Mouse (Mus musculus): ENCODE measurements at regions not wholly inside any gene's neighbourhood (a gene's known extent, or its start where the extent isn't known, plus 50 kb on each side); places are given as distances from the start of the nearest gene placed in this dataset.

DNA sequence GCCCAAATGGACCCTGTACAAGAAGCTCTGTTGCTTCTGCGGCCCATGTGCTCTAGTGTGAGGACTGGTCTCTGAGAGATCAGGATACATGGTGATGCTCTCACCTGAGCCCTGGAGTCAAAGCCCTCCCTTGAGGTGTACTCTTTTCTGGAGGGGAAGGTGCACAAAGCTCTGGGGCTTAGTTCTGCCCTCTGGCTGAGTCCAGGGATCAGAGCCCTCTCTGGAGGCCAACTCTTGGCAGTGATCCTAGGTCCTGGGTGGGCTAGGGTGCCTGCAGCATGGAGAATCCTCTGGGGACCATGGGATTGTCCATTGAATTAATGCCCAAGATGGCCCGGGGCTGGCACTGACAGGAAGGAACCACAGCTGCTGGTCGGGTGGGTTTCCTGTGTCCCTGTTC, 209.0 kb upstream of the Manea start:
- Histone ChIP-seq H3K27ac (replicated peaks; ENCODE audit: low read depth, low read length) (no peak overlapping the region), H3K9ac (ENCODE audit: low read depth, low read length, severe bottlenecking) (no peak overlapping the region), H3K4me1 (ENCODE audit: control insufficient read depth, insufficient read depth, low read length) (no peaks in the 10 kb centered on the region)

DNA sequence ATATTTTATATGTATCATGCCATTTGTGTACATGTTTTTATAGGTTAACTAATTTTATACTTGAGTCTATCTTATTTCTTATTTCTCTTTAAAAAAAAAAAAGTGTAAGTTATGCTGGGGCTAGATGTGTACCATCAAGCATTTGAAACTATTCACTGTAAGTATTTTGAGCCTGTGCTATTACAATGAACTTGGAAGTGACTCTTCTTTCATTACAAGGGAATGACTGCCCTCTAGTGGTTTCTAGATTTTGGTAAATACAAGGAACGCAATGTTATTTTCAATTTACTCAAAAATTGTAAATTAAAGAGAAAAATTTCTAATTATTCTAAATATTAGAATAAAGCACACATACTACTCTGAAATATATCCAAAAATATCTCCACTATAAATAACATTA, 197.1 kb upstream of the Manea start:
- WGBS: 49% methylated on average over 1 of the region's 1 CpGs
- peak; percentile 74 for DNase-seq (ENCODE audit: low spot score)
- ATAC-seq (ENCODE audit: low FRiP score, low read depth): no peak
- Histone ChIP-seq H3K9ac (ENCODE audit: low read depth, low read length, severe bottlenecking) (no peak overlapping the region), H3K27ac (replicated peaks; ENCODE audit: low read depth, low read length) (no peak overlapping the region), H3K4me1 (ENCODE audit: control insufficient read depth, insufficient read depth, low read length) (no peaks in the 10 kb centered on the region), H3K9me3 (ENCODE audit: control insufficient read depth, low read length) (no peaks in the 10 kb centered on the region), H3K4me3 (replicated peaks; ENCODE audit: low read length) (no peak overlapping the region), H3K36me3 (ENCODE audit: control insufficient read depth, insufficient read depth, low read length) (no peaks in the 10 kb centered on the region), H3K4me2 (replicated peaks; ENCODE audit: low read depth, low read length, severe bottlenecking) (no peak overlapping the region), H3K27me3 (ENCODE audit: control insufficient read depth, insufficient read depth, low read length) (no peaks in the 10 kb centered on the region)
- no peak for TF ChIP-seq POLR2A (IDR thresholded peaks at IDR 0.05; ENCODE audit: borderline replicate concordance, extremely low read depth, insufficient read depth, insufficient read length)

More for the DNA sequence above, 209.0 kb upstream of the Manea start:
- ATAC-seq (ENCODE audit: low FRiP score, low read depth) (no peak), DNase-seq (ENCODE audit: low spot score) (no peak)
- WGBS: 97% methylated on average over 3 of the region's 3 CpGs
- H3K4me3 ChIP-seq (replicated peaks; ENCODE audit: low read length): no peak overlapping the region
- no peaks in the 10 kb centered on the region for H3K27me3 ChIP-seq (ENCODE audit: control insufficient read depth, insufficient read depth, low read length)
- no peaks in the 10 kb centered on the region for H3K36me3 ChIP-seq (ENCODE audit: control insufficient read depth, insufficient read depth, low read length)
- no peak overlapping the region for H3K4me2 ChIP-seq (replicated peaks; ENCODE audit: low read depth, low read length, severe bottlenecking)
- H3K9me3 ChIP-seq (ENCODE audit: control insufficient read depth, low read length): no peaks in the 10 kb centered on the region
- TF ChIP-seq POLR2A (IDR thresholded peaks at IDR 0.05; ENCODE audit: borderline replicate concordance, extremely low read depth, insufficient read depth, insufficient read length): no peak

DNA sequence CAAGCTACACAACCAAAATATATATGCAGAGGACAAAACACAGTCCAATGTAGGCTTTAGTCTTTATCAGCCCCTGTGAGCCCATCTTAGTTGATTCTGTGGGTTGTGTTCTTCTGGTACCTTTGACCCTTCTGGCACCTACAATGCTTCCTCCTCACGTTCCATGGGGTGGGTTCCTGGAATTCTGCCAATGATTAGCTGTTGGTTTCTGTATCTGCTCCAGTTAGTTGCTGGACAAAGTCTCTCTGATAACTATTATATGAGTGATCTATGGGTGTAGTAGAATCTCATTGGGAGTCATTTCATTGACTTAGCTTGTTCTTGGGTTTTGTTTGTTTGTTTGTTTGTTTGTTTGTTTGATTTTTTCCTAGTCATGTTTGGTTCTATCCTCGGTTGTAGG, 195.8 kb upstream of the Manea start:
- Histone ChIP-seq H3K9me3 (ENCODE audit: control insufficient read depth, low read length) (no peaks in the 10 kb centered on the region), H3K4me1 (ENCODE audit: control insufficient read depth, insufficient read depth, low read length) (no peaks in the 10 kb centered on the region), H3K36me3 (ENCODE audit: control insufficient read depth, insufficient read depth, low read length) (no peaks in the 10 kb centered on the region), H3K27me3 (ENCODE audit: control insufficient read depth, insufficient read depth, low read length) (no peaks in the 10 kb centered on the region), H3K9ac (ENCODE audit: low read depth, low read length, severe bottlenecking) (no peak overlapping the region), H3K27ac (replicated peaks; ENCODE audit: low read depth, low read length) (no peak overlapping the region), H3K4me2 (replicated peaks; ENCODE audit: low read depth, low read length, severe bottlenecking) (no peak overlapping the region), H3K4me3 (replicated peaks; ENCODE audit: low read length) (no peak overlapping the region)
- ATAC-seq (ENCODE audit: low FRiP score, low read depth) (no peak), DNase-seq (ENCODE audit: low spot score) (no peak)
- no peak for TF ChIP-seq POLR2A (IDR thresholded peaks at IDR 0.05; ENCODE audit: borderline replicate concordance, extremely low read depth, insufficient read depth, insufficient read length)
- WGBS: 55% methylated on average over 2 of the region's 2 CpGs

DNA sequence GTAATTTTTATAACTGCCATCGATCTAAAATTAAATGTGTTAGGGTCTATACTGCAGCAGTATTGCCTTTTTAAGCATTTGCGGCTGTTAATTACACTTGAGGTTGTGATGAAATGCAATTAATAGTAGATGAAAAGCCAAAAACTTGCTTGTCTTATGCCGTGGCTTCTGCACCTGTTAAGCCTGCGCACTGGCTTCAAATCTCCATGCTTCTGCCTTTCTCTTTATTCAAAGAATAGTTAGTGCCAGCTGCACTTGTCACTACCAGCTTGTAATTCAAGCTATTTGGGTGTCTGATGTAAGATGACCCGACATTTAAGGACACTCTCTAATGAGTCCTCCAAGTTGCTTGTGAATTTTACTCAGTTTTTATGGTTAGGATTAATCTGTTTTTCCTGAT, 161.3 kb upstream of the Manea start:
- Histone ChIP-seq H3K27ac (replicated peaks; ENCODE audit: low read depth, low read length) (no peak overlapping the region), H3K4me1 (ENCODE audit: control insufficient read depth, insufficient read depth, low read length) (no peaks in the 10 kb centered on the region), H3K9me3 (ENCODE audit: control insufficient read depth, low read length) (no peaks in the 10 kb centered on the region), H3K36me3 (ENCODE audit: control insufficient read depth, insufficient read depth, low read length) (no peaks in the 10 kb centered on the region), H3K4me3 (replicated peaks; ENCODE audit: low read length) (no peak overlapping the region), H3K27me3 (ENCODE audit: control insufficient read depth, insufficient read depth, low read length) (no peaks in the 10 kb centered on the region), H3K4me2 (replicated peaks; ENCODE audit: low read depth, low read length, severe bottlenecking) (no peak overlapping the region), H3K9ac (ENCODE audit: low read depth, low read length, severe bottlenecking) (no peak overlapping the region)
- no peak for TF ChIP-seq POLR2A (IDR thresholded peaks at IDR 0.05; ENCODE audit: borderline replicate concordance, extremely low read depth, insufficient read depth, insufficient read length)
- ATAC-seq (ENCODE audit: low FRiP score, low read depth) (no peak), DNase-seq (ENCODE audit: low spot score) (no peak)
- 79% methylated on average over 5 of the region's 5 CpGs for WGBS

DNA sequence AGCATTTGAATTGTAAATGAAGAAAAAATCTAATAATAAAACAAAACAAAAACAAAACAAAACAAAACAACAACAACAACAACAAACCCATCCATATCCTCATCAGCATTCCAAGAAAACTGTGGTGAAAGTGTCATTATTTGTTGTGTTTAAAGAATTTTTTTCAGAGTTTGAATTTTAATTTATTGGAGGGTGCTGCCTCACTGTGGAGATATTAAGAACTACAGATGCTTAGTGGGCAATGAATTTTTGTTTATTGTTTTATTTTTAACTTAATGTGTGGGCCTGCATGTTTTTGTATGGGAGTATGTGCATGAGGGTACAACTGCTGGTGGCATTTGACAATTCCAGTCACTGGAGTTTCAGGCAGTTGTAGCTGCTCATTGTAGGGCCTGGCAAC, 147.6 kb upstream of the Manea start:
- Histone ChIP-seq H3K36me3 (ENCODE audit: control insufficient read depth, insufficient read depth, low read length) (no peaks in the 10 kb centered on the region), H3K4me2 (replicated peaks; ENCODE audit: low read depth, low read length, severe bottlenecking) (no peak overlapping the region), H3K27me3 (ENCODE audit: control insufficient read depth, insufficient read depth, low read length) (no peaks in the 10 kb centered on the region), H3K9ac (ENCODE audit: low read depth, low read length, severe bottlenecking) (no peak overlapping the region), H3K9me3 (ENCODE audit: control insufficient read depth, low read length) (no peaks in the 10 kb centered on the region), H3K4me3 (replicated peaks; ENCODE audit: low read length) (no peak overlapping the region), H3K4me1 (ENCODE audit: control insufficient read depth, insufficient read depth, low read length) (no peaks in the 10 kb centered on the region), H3K27ac (replicated peaks; ENCODE audit: low read depth, low read length) (no peak overlapping the region)
- DNase-seq (ENCODE audit: low spot score) (no peak), ATAC-seq (ENCODE audit: low FRiP score, low read depth) (no peak)
- no peak for TF ChIP-seq POLR2A (IDR thresholded peaks at IDR 0.05; ENCODE audit: borderline replicate concordance, extremely low read depth, insufficient read depth, insufficient read length)

DNA sequence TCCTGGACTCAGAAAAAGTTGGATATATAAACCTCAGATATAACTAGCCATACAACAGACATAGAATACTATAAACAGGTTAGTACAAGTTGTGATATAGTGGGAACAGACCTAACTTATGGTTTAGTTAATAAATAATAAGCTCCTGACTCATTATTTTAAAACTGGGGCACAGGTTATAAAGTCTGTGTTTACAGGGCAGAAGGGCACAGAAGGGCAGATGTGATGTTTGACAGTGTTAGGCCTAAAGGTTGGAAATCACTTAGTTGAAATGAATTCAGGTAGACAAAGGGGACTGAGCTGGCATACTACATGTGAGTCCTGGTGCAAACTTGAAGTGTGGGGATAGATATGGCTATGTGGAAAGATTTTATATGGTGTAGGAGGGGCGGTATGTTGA, 128.2 kb upstream of the Manea start:
- WGBS: 84% methylated on average over 1 of the region's 1 CpGs
- H3K36me3 ChIP-seq (ENCODE audit: control insufficient read depth, insufficient read depth, low read length): no peaks in the 10 kb centered on the region

More for the DNA sequence above, 128.2 kb upstream of the Manea start:
- Histone ChIP-seq H3K27me3 (ENCODE audit: control insufficient read depth, insufficient read depth, low read length) (no peaks in the 10 kb centered on the region), H3K9me3 (ENCODE audit: control insufficient read depth, low read length) (no peaks in the 10 kb centered on the region), H3K27ac (replicated peaks; ENCODE audit: low read depth, low read length) (no peak overlapping the region), H3K4me1 (ENCODE audit: control insufficient read depth, insufficient read depth, low read length) (no peaks in the 10 kb centered on the region), H3K4me3 (replicated peaks; ENCODE audit: low read length) (no peak overlapping the region), H3K4me2 (replicated peaks; ENCODE audit: low read depth, low read length, severe bottlenecking) (no peak overlapping the region), H3K9ac (ENCODE audit: low read depth, low read length, severe bottlenecking) (no peak overlapping the region)
- TF ChIP-seq POLR2A (IDR thresholded peaks at IDR 0.05; ENCODE audit: borderline replicate concordance, extremely low read depth, insufficient read depth, insufficient read length): no peak
- DNase-seq (ENCODE audit: low spot score) (no peak), ATAC-seq (ENCODE audit: low FRiP score, low read depth) (no peak)

All from limb, embryonic 14.5 days (tissue).